Mouse (Mus musculus) adipocyte (in vitro differentiated cells): ENCODE results near the gene Cerkl.
A peak's percentile ranks its signal among the peaks of the same experiment; 100 is the strongest.

Experiments used
- DNase-seq: peaks from one replicate; pipeline ENCODE4 v3.0.0-alpha.2; 2016; ENCODE audit warnings: low spot score

Cerkl gene

DNA sequence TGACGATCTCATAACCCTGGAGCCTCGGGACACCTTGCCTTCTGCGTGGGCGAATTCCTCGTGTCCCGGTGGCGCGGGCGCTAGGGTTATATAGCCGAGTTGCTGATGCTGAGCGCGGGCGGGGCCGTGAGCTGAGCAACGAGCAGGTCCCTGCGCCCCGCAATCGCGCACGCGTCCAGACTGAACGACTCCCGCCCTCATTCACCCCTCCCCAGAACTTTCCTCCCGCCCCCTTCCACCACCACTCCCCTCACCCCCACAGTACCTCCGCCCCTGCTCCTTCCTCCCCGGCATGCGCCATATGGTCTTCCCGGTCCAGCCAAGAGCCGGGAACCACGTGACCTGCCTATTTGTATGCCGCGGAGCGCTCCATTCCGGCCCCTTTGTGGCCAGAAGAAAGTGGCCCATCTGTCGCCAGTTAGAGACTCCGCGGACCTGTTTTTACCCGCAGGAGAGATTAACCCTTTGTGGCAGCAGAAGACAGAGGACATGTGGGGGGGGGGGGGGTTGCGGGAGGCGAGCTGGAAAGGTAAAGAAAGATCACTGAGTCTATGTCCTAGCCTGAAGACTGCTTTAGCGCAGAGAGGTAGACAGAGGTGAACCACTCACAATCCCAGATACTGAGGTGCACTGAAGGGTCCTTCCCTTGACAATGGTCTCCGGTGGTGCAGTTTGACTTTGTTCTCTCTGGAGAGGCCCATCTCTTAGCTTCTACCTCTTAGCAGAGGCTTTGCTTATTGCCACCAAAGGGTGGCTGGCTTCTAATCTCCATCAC is at the start of gene Cerkl, which contains the start of gene Neurod1:
Gene Cerkl, minus strand, starts transcription at position 211 of the 775 bp plus-strand sequence.
Gene Neurod1, minus strand, starts transcription at position 177 of the 775 bp plus-strand sequence.
- no peak for DNase-seq

GRCm38 (mm10) chr2:79498990-79499755 is 42.6 kb upstream of the Cerkl start:
- DNase-seq, result peak; percentile 86

DNA sequence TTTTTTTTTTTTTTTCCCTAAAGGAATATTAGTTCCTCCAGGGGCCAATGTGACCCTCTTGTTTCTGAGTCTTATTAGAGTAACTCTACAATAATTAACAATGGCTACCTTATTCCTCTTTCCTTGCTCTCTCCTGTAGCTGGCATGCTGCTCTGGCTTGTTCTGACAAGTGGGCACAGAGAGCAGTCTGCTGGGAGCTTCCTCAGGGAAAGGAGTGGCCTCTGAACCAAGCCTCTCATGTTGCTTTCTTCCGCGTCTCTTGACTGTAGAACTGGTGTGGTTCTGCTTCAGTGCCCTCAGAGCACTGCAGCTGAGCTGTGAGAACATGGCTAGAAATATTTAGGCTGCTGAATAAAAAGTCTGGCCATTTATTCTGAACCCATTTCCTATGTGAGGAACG is 28.5 kb upstream of the Cerkl start:
- no peak for DNase-seq

- no peak for DNase-seq
Measured at GRCm38 (mm10) chr2:79482511-79482910, 25.9 kb upstream of the Cerkl start.

- no peak for DNase-seq
Measured at GRCm38 (mm10) chr2:79462411-79462810, 5.8 kb upstream of the Cerkl start.

DNA sequence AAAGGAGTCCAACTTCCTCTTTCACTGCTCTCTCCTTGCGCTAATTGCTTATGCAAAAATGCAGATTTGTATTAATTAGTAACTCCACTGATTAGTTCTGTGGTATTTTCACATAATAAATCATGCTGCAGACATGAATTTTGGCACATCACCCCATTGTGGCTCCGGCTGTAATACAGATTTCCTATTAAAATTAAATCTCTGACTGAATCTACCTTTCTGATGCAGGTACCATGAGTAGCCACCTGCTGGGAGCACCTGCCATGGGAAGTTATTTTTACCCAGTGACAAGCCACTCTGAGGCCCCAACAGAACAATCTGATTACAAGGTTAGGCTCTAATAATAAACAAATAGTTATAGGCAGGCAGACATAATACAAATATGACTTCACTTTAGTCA is 5.3 kb upstream of the Cerkl start:
- DNase-seq, result no peak

- DNase-seq, result peak; percentile 45
Measured at GRCm38 (mm10) chr2:79460586-79460985, 4.0 kb upstream of the Cerkl start.

DNA sequence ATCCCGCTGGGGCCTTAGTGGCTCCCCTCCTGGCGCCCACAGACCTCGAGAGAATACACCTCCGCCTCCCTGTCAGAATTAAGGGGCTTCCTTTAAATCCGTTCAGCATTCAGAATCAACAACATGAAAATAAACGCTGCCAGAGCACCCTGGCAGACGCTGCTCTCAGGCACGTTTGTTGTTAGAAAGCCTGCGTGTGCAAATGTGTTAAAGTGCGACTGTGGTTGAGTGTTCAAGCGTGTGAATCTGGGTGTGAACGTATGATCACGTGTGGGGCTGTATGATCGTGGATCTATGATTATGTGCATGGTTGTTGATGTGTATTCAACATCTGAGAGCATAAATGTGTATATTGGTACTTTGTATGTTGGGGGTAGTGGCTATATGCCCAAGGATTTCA is 3.5 kb upstream of the Cerkl start:
- DNase-seq, result no peak

DNA sequence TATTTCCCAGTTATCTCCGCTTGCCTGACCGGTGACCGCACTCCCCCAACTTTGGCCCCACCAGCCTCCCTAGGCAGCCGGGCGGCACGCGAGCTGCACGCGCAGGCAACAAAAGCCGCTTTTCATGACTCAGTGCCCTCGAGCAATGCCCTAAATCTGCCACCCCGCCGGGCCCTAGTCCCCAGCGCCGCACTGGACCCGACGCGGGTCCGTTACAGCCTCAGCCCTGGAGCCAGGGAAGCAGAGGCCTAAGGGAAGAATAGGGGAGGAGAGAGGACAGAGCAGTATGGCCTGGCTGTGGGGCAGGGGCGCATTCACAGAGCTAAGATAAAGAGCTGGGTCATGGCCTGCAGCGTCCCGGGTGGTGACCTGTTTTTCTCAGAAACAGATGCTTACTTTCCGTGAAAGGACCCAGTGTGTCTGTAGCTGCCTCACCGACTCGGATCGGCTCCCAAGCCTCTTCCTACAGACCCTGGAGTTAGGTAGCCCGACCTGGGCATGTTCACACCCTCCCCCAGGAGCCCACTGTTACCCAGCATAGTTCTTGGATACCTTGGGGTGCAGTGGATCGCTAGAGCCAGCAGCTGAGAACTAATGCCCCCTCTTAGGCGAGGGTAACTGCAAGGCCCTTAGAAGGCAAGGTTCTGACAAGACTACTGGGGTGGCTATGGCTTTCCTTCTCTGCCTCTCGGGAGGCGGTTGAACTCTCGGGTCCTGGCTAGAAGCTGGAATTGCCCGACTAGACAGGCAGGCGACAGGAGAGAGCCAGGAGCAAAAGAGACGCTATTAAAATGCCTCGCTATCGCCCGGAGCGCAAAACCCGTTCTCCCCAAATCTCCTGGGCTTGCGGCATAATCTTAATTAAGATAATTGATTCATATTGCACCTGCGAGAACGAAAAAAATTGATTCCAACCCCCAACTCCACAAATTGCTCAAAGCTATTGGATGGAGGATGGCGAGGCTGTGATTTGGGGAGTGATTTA is 2.8 kb upstream of the Cerkl start:
- DNase-seq, result no peak

DNA sequence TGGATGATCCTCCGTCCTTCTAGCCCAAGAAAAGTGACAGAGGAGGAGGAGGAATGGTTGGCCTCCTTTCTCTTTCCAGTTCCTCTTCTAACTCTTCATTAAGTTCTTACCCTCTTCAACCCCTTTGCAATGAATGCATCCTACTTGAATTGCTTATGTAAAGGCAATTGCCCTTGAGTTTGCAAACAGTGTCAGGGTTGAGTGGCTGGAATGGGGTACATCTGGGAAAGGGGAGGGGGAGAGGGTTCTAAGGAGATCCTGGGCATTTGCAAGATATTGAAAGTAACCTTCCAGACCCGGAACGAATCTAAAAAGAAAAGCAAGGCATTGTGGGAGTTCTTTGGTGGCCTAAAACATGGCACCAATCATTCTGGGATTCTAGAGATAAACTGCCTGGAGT is 1.3 kb upstream of the Cerkl start:
- no peak for DNase-seq

DNA sequence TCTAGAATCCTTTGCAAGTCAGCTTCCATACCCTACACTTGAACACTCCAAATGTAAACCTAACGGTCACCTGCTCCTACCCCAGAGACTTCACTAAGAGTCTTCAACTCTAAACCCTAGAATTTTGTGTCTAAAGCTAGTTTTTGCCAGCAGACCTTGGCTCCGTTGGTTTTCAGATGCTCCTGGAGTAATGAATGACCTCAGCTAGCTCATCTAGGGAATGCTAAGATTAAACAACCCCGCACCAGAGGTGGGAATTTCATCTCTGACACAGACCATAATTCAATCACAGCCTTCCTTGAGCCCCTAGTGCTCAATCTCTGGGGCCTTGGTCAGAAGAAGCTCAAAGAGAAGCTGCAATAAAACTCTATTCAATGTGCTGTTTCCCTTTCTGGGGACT is 849 bp upstream of the Cerkl start:
- DNase-seq, result no peak

- DNase-seq, result no peak
Measured at GRCm38 (mm10) chr2:79455646-79456045, 939 bp downstream of the Cerkl start.

- DNase-seq, result no peak
Measured at GRCm38 (mm10) chr2:79454786-79455446, 1.7 kb downstream of the Cerkl start.

GRCm38 (mm10) chr2:79453901-79454781 is 2.4 kb downstream of the Cerkl start:
- no peak for DNase-seq

DNA sequence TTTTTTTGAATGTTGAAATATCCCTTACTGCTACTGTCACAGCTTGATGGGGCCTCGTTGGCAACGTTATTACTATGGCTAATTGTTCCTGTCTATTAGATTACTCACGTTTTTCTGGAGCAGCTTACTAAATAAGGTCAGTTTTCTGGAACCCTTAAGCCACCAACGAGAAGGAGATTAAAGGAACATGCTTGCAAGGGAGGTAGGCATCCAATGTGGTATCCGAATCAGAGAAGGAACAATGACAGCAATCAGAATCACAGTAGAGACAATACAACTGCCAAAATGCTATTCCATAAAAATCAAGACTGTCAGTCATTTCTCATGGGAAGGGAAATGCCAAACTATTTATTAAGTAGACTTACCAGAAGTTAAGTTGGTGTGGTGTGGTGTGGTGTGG is 5.1 kb downstream of the Cerkl start:
- no peak for DNase-seq

DNA sequence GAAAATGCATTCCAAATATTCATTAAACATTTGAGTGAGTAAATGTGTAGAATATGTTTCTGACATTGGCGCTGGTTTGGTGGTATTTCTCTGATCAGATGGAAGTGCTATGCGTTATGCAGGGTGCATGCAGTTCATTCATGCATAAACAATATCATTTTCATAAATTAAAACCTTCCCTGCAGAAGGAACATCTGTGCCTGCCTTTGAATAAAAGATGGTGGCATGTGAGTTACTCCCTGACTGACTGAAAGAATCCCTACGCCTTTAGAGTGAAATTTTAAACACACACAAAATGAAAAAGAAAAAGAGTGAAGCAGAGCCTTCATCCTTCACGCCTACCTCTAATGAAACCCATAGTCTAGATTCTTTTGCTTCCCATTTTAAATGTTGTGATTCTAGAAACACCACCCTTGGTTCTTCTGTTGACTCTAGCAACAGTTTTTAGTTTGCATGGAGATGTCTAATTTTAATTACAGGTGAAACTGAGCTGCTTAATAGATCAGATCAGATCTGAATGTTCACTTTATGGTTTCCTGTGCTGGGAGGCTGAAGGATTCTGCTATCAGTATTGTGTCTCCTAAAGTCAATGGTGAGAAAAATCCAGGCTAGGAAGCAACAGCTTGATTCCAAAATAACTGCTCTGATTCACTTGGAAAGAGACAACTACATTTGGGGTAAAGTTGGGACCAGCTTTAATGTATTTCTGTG is 5.7 kb downstream of the Cerkl start:
- no peak for DNase-seq

GRCm38 (mm10) chr2:79449371-79449770 is 7.2 kb downstream of the Cerkl start:
- DNase-seq, result no peak

- no peak for DNase-seq
Measured at GRCm38 (mm10) chr2:79447198-79447597, 9.4 kb downstream of the Cerkl start.

DNA sequence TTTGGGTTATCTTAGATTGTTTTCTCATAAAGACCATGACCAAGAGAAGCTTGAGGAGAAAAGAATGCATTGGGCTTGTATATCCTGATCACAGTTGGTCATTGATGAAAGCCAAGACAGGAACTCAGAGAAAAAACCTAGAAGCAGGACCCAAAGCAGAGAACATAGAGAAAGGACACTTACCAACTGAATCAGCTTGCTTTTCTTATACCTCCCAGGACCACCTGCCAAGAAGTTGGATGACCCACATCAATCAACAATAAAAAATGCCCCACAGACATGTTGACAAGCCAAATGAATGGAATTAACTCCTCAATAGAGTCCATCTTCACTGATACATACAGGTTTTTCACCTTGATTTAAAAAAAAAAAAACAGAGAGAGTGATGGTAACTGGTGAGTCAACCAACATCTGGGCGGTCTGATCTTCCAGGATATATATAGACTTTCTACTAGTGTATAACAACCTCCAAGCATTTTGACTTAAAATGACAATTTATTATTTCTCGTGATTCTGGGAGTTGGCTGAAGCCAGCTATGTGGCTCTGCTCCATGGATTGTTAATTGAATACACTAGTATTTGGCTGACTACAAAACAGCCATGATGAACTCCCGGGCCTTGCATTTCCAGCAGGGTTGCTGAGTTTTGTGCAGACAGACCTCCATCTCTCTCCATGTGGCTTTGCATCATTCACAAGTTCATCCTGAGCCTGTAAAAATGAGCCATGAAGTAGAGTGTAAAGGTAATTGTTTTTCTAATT is 12.5 kb downstream of the Cerkl start:
- no peak for DNase-seq
